Mouse (Mus musculus): Measurements from ENCODE around the gene B4galt4. TPM values are rescaled to one million over a fixed set of nuclear protein-coding genes. Genes with fewer than 3 reads are reported as not detected.

Gene B4galt4
- polyA plus RNA-seq, 1 experiment, result 17.1 TPM

DNA sequence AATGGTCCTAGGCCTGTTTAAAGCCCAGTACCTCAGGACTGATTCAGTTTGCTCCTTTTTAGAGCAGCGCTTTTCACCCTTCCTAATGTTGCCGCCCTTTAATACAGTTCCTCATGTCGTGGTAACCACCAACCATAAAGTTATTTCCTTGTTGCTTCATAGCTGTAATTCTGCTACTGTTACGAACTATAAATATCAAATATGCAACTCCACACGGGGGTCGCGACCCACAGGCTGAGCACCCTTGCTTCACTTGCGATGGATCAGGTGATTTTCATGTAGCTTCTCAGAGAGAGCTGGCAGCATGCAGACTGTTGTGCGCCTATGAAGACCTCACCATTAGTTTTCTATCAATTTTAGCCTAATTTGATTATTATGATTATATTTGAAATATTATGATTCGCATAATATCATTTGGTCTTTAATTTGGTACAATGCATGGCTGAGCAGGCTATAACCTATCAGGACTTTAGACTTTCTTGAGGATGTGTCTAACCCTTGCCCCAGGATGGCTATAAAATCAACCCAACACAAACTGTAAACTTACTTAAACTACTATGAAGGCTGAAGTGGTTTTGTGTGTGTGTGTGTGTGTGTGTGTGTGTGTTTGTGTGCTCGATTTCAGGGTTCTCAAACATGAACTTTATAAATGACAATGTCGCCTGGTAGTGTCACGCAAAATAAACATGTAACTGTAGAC lies 710 bp upstream of the B4galt4 start:
- no peaks in the 10 kb centered on the region for H3K9me3 ChIP-seq (replicated peaks; ENCODE audit: control insufficient read depth, insufficient read depth, low read length, poor library complexity, severe bottlenecking)
- TF ChIP-seq POLR2A (IDR thresholded peaks at IDR 0.05; ENCODE audit: insufficient read depth, low read length) (no peak), CTCF (IDR thresholded peaks at IDR 0.05; ENCODE audit: low read depth, low read length) (no peak), EP300 (IDR thresholded peaks at IDR 0.05; ENCODE audit: insufficient read depth, low read depth, low read length) (no peak)
- H3K27me3 ChIP-seq (ENCODE audit: control insufficient read depth, insufficient read depth, low read length, poor library complexity, severe bottlenecking), result no peaks in the 10 kb centered on the region
- no peak overlapping the region for H3K9ac ChIP-seq (ENCODE audit: low read depth, poor library complexity, severe bottlenecking)
- no peak overlapping the region for H3K4me3 ChIP-seq (ENCODE audit: low read depth, low read length)
- no peaks in the 10 kb centered on the region for H3K4me1 ChIP-seq (ENCODE audit: control insufficient read depth, insufficient read depth, low read length)
- H3K36me3 ChIP-seq (ENCODE audit: control insufficient read depth, insufficient read depth, low read length, poor library complexity, severe bottlenecking), result no peaks in the 10 kb centered on the region
- no peak overlapping the region for H3K27ac ChIP-seq (ENCODE audit: insufficient read depth, low read length)

DNA sequence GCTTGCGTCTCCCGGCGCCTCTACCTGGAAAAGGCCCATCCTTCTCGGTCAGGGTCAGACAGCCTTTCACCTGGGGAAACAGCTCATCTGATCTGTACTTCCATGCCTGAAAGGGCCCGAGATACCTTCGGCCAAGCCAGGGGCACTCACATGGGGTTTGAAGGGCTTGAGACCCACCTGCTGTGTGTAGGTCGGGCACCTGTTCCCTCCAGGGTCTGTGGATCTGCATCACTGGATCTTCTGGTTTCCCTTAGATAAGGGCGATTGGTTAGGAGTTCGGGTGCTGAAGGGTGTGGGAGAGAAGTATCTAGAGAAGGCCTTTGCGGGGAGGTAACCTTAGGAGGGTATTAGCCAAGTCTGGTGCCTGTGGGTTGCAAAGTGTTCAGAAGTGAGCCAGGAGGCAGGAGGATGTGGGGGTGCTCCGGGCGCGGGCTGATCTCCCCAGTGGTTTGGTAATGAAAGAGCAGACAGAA lies 631 bp downstream of the B4galt4 start:
- Histone ChIP-seq H3K9me3 (replicated peaks; ENCODE audit: control insufficient read depth, insufficient read depth, low read length, poor library complexity, severe bottlenecking) (no peaks in the 10 kb centered on the region), H3K27ac (ENCODE audit: insufficient read depth, low read length) (no peak overlapping the region), H3K4me1 (ENCODE audit: control insufficient read depth, insufficient read depth, low read length) (no peaks in the 10 kb centered on the region)

GRCm38 (mm10) chr16:38743941-38744673 lies 2.0 kb downstream of the B4galt4 start:
- TF ChIP-seq POLR2A (IDR thresholded peaks at IDR 0.05; ENCODE audit: insufficient read depth, low read length) (no peak), EP300 (IDR thresholded peaks at IDR 0.05; ENCODE audit: insufficient read depth, low read depth, low read length) (no peak), CTCF (IDR thresholded peaks at IDR 0.05; ENCODE audit: low read depth, low read length) (no peak)
- Histone ChIP-seq H3K9ac (ENCODE audit: low read depth, poor library complexity, severe bottlenecking) (no peak overlapping the region), H3K9me3 (replicated peaks; ENCODE audit: control insufficient read depth, insufficient read depth, low read length, poor library complexity, severe bottlenecking) (no peaks in the 10 kb centered on the region), H3K27ac (ENCODE audit: insufficient read depth, low read length) (no peak overlapping the region), H3K36me3 (ENCODE audit: control insufficient read depth, insufficient read depth, low read length, poor library complexity, severe bottlenecking) (no peaks in the 10 kb centered on the region), H3K4me3 (ENCODE audit: low read depth, low read length) (no peak overlapping the region), H3K27me3 (ENCODE audit: control insufficient read depth, insufficient read depth, low read length, poor library complexity, severe bottlenecking) (no peaks in the 10 kb centered on the region), H3K4me1 (ENCODE audit: control insufficient read depth, insufficient read depth, low read length) (no peaks in the 10 kb centered on the region)

More for the DNA sequence above, 631 bp downstream of the B4galt4 start:
- Histone ChIP-seq H3K9ac (ENCODE audit: low read depth, poor library complexity, severe bottlenecking) (peak overlapping the region; percentile 79), H3K36me3 (ENCODE audit: control insufficient read depth, insufficient read depth, low read length, poor library complexity, severe bottlenecking) (no peaks in the 10 kb centered on the region), H3K27me3 (ENCODE audit: control insufficient read depth, insufficient read depth, low read length, poor library complexity, severe bottlenecking) (no peaks in the 10 kb centered on the region), H3K4me3 (ENCODE audit: low read depth, low read length) (peak overlapping the region; percentile 82)
- no peak for TF ChIP-seq EP300 (IDR thresholded peaks at IDR 0.05; ENCODE audit: insufficient read depth, low read depth, low read length)
- no peak for TF ChIP-seq POLR2A (IDR thresholded peaks at IDR 0.05; ENCODE audit: insufficient read depth, low read length)
- no peak for TF ChIP-seq CTCF (IDR thresholded peaks at IDR 0.05; ENCODE audit: low read depth, low read length)

- Histone ChIP-seq H3K4me3 (ENCODE audit: low read depth, low read length) (no peak overlapping the region), H3K9me3 (replicated peaks; ENCODE audit: control insufficient read depth, insufficient read depth, low read length, poor library complexity, severe bottlenecking) (no peaks in the 10 kb centered on the region), H3K27ac (ENCODE audit: insufficient read depth, low read length) (no peak overlapping the region), H3K27me3 (ENCODE audit: control insufficient read depth, insufficient read depth, low read length, poor library complexity, severe bottlenecking) (no peaks in the 10 kb centered on the region), H3K36me3 (ENCODE audit: control insufficient read depth, insufficient read depth, low read length, poor library complexity, severe bottlenecking) (no peaks in the 10 kb centered on the region), H3K9ac (ENCODE audit: low read depth, poor library complexity, severe bottlenecking) (no peak overlapping the region), H3K4me1 (ENCODE audit: control insufficient read depth, insufficient read depth, low read length) (no peaks in the 10 kb centered on the region)
- TF ChIP-seq POLR2A (IDR thresholded peaks at IDR 0.05; ENCODE audit: insufficient read depth, low read length), result no peak
These were observed 8.7 kb downstream of the B4galt4 start for GRCm38 (mm10) chr16:38750803-38751202.

GRCm38 (mm10) chr16:38753631-38754030 lies 11.6 kb downstream of the B4galt4 start:
- no peaks in the 10 kb centered on the region for H3K9me3 ChIP-seq (replicated peaks; ENCODE audit: control insufficient read depth, insufficient read depth, low read length, poor library complexity, severe bottlenecking)
- TF ChIP-seq EP300 (IDR thresholded peaks at IDR 0.05; ENCODE audit: insufficient read depth, low read depth, low read length) (no peak), POLR2A (IDR thresholded peaks at IDR 0.05; ENCODE audit: insufficient read depth, low read length) (no peak), CTCF (IDR thresholded peaks at IDR 0.05; ENCODE audit: low read depth, low read length) (no peak)
- no peaks in the 10 kb centered on the region for H3K36me3 ChIP-seq (ENCODE audit: control insufficient read depth, insufficient read depth, low read length, poor library complexity, severe bottlenecking)
- H3K9ac ChIP-seq (ENCODE audit: low read depth, poor library complexity, severe bottlenecking), result no peak overlapping the region
- no peaks in the 10 kb centered on the region for H3K27me3 ChIP-seq (ENCODE audit: control insufficient read depth, insufficient read depth, low read length, poor library complexity, severe bottlenecking)
- H3K27ac ChIP-seq (ENCODE audit: insufficient read depth, low read length), result no peak overlapping the region
- H3K4me1 ChIP-seq (ENCODE audit: control insufficient read depth, insufficient read depth, low read length), result peaks cover 2% of the 10 kb centered on the region
- no peak overlapping the region for H3K4me3 ChIP-seq (ENCODE audit: low read depth, low read length)

All from ES-Bruce4 (cell line).